Mouse (Mus musculus) myocyte (in vitro differentiated cells): ENCODE data around the gene Ccp110. TPM values are rescaled to one million over a fixed set of nuclear protein-coding genes. Genes with fewer than 3 reads are reported as not detected.
A peak's percentile ranks its signal among the peaks of the same experiment; 100 is the strongest.

Source experiments
- H3K27me3 ChIP-seq: one replicate; pipeline ENCODE4 v1.6.1; 2011; ENCODE audit not compliant: control insufficient read depth, insufficient read depth, insufficient read length
- H3K36me3 ChIP-seq: one replicate; pipeline ENCODE4 v1.6.1; 2011; ENCODE audit not compliant: control insufficient read depth, insufficient read depth
- H3K4me2 ChIP-seq: one replicate; pipeline ENCODE4 v1.6.1; 2011; ENCODE audit warnings: low read depth, control low read depth
- H3K4me3 ChIP-seq: one replicate; pipeline ENCODE4 v1.5.1; 2011; ENCODE audit warnings: mild to moderate bottlenecking, control low read depth, moderate library complexity
- H3K79me2 ChIP-seq: one replicate; pipeline ENCODE4 v1.6.1; 2011; ENCODE audit not compliant: control insufficient read depth, insufficient read depth
- H3ac ChIP-seq: one replicate; pipeline ENCODE4 v1.6.1; 2011; ENCODE audit not compliant: control insufficient read depth, insufficient read length
- CEBPB ChIP-seq: IDR thresholded peaks from 2 replicates; pipeline ENCODE4 v1.6.1; 2011; ENCODE audit warnings: mild to moderate bottlenecking, moderate library complexity; ENCODE audit not compliant: poor library complexity, insufficient read depth, severe bottlenecking
- E2F4 ChIP-seq: IDR thresholded peaks from one replicate; pipeline ENCODE4 v1.6.1; 2011; ENCODE audit warnings: mild to moderate bottlenecking, control low read depth, moderate library complexity; ENCODE audit not compliant: insufficient read depth
- MAX ChIP-seq: IDR thresholded peaks from one replicate; pipeline ENCODE4 v1.6.1; 2011; ENCODE audit warnings: low read depth, mild to moderate bottlenecking, control low read depth
- MYOD1 ChIP-seq, 3 experiments: IDR thresholded peaks; one replicate each; pipeline ENCODE4 v1.6.1; 2011; ENCODE audit warnings: control low read depth in 2 of 3, low read depth in 2 of 3, mild to moderate bottlenecking in 2 of 3, moderate library complexity in 1 of 3; ENCODE audit not compliant: insufficient read length in 2 of 3, control insufficient read depth in 1 of 3
- MYOG ChIP-seq, 3 experiments: IDR thresholded peaks; one replicate each; pipeline ENCODE4 v1.6.1; 2011; ENCODE audit warnings: control low read depth in 2 of 3, low read depth in 2 of 3, mild to moderate bottlenecking in 2 of 3; ENCODE audit not compliant: insufficient read length in 2 of 3, control insufficient read depth in 1 of 3, insufficient read depth in 1 of 3
- POLR2A ChIP-seq: IDR thresholded peaks from one replicate; pipeline ENCODE4 v1.6.1; 2011; ENCODE audit warnings: low read depth, mild to moderate bottlenecking, control low read depth, moderate library complexity; ENCODE audit not compliant: insufficient read length
- POLR2AphosphoS2 ChIP-seq: IDR thresholded peaks from one replicate; pipeline ENCODE4 v1.6.1; 2011; ENCODE audit warnings: low read depth, control low read depth; ENCODE audit not compliant: insufficient read length
- REST ChIP-seq: IDR thresholded peaks from one replicate; pipeline ENCODE4 v1.6.1; 2011; ENCODE audit warnings: mild to moderate bottlenecking, control low read depth, moderate library complexity; ENCODE audit not compliant: insufficient read depth, insufficient read length
- SRF ChIP-seq: IDR thresholded peaks from one replicate; pipeline ENCODE4 v1.6.1; 2011; ENCODE audit warnings: low read depth; ENCODE audit not compliant: control insufficient read depth, insufficient read length
- TCF12 ChIP-seq: IDR thresholded peaks from one replicate; pipeline ENCODE4 v1.6.1; 2011; ENCODE audit warnings: mild to moderate bottlenecking, control low read depth; ENCODE audit not compliant: poor library complexity, insufficient read depth, severe bottlenecking
- TCF3 ChIP-seq: IDR thresholded peaks from one replicate; pipeline ENCODE4 v1.6.1; 2011; ENCODE audit warnings: low read depth, control low read depth; ENCODE audit not compliant: insufficient read length
- USF1 ChIP-seq: IDR thresholded peaks from one replicate; pipeline ENCODE4 v1.6.1; 2011; ENCODE audit warnings: low read depth, mild to moderate bottlenecking, control low read depth, moderate library complexity
- polyA plus RNA-seq: library from polyadenylated mRNA; unstranded; fragments of >200 nt; fragmentation: generic; extraction: Trizol; gene quantifications from one replicate; pipeline ENCODE4 v1.2.1, GENCODE M21; 2012; ENCODE audit warnings: missing spikeins

The Ccp110 gene
- polyA plus RNA-seq, 1 experiment = 1.9 TPM

- H3K79me2 ChIP-seq = no peaks in the 10 kb centered on the region
- no peaks in the 10 kb centered on the region for H3K36me3 ChIP-seq
- no peak overlapping the region for H3K4me3 ChIP-seq
- H3ac ChIP-seq = no peak overlapping the region
- H3K27me3 ChIP-seq = no peaks in the 10 kb centered on the region
- TF ChIP-seq CEBPB = no peak
- no peak overlapping the region for H3K4me2 ChIP-seq
Measured at GRCm38 (mm10) chr7:118688199-118688598, 24.2 kb upstream of the Ccp110 start.

GRCm38 (mm10) chr7:118689088-118689487 is 23.3 kb upstream of the Ccp110 start:
- Histone ChIP-seq H3K27me3 (no peaks in the 10 kb centered on the region), H3K79me2 (no peaks in the 10 kb centered on the region), H3K4me3 (no peak overlapping the region), H3K4me2 (no peak overlapping the region), H3K36me3 (no peaks in the 10 kb centered on the region), H3ac (no peak overlapping the region)
- TF ChIP-seq MYOD1 (IDR thresholded peaks at IDR 0.05; ENCODE audit: control insufficient read depth in 1 of 3, insufficient read length in 2 of 3, low read depth in 2 of 3) (peak in 1 of 3 experiments; percentile 64), TCF12 (no peak), MYOG (IDR thresholded peaks at IDR 0.05; ENCODE audit: control insufficient read depth in 1 of 3, insufficient read depth in 1 of 3, insufficient read length in 2 of 3, low read depth in 2 of 3) (peak in 1 of 3 experiments; percentile 65)

- Histone ChIP-seq H3K79me2 (no peaks in the 10 kb centered on the region), H3K4me2 (no peak overlapping the region), H3K27me3 (no peaks in the 10 kb centered on the region), H3ac (no peak overlapping the region), H3K36me3 (no peaks in the 10 kb centered on the region), H3K4me3 (no peak overlapping the region)
- TF ChIP-seq REST (no peak), POLR2AphosphoS2 (no peak), MAX (no peak), MYOG (IDR thresholded peaks at IDR 0.05; ENCODE audit: control insufficient read depth in 1 of 3, insufficient read depth in 1 of 3, insufficient read length in 2 of 3, low read depth in 2 of 3) (no peak), MYOD1 (IDR thresholded peaks at IDR 0.05; ENCODE audit: control insufficient read depth in 1 of 3, insufficient read length in 2 of 3, low read depth in 2 of 3) (no peak), USF1 (no peak), CEBPB (no peak), TCF12 (no peak), TCF3 (no peak), E2F4 (no peak), SRF (no peak), POLR2A (no peak)
Measured at GRCm38 (mm10) chr7:118691287-118691686, 21.1 kb upstream of the Ccp110 start.

GRCm38 (mm10) chr7:118696146-118696545 is 16.2 kb upstream of the Ccp110 start:
- H3K4me3 ChIP-seq = no peak overlapping the region
- no peak overlapping the region for H3K4me2 ChIP-seq
- peaks cover 6% of the 10 kb centered on the region for H3K79me2 ChIP-seq
- H3K27me3 ChIP-seq = no peaks in the 10 kb centered on the region
- H3K36me3 ChIP-seq = no peaks in the 10 kb centered on the region
- TF ChIP-seq MYOD1 (IDR thresholded peaks at IDR 0.05; ENCODE audit: control insufficient read depth in 1 of 3, insufficient read length in 2 of 3, low read depth in 2 of 3) (no peak), SRF (no peak), TCF12 (no peak), TCF3 (no peak), USF1 (no peak), MAX (no peak), E2F4 (no peak), POLR2AphosphoS2 (no peak), CEBPB (no peak), REST (no peak)
- no peak overlapping the region for H3ac ChIP-seq

- no peak overlapping the region for H3ac ChIP-seq
- TF ChIP-seq TCF3 (no peak), TCF12 (peak; percentile 6), MYOD1 (IDR thresholded peaks at IDR 0.05; ENCODE audit: control insufficient read depth in 1 of 3, insufficient read length in 2 of 3, low read depth in 2 of 3) (peak; percentile 4 to 68 (median 46)), MYOG (IDR thresholded peaks at IDR 0.05; ENCODE audit: control insufficient read depth in 1 of 3, insufficient read depth in 1 of 3, insufficient read length in 2 of 3, low read depth in 2 of 3) (peak in 2 of 3 experiments; percentile 29 to 87)
- no peak overlapping the region for H3K4me3 ChIP-seq
- no peaks in the 10 kb centered on the region for H3K27me3 ChIP-seq
- H3K36me3 ChIP-seq = no peaks in the 10 kb centered on the region
- peaks cover 6% of the 10 kb centered on the region for H3K79me2 ChIP-seq
- H3K4me2 ChIP-seq = peak overlapping the region; percentile 39
Measured at GRCm38 (mm10) chr7:118697168-118697567, 15.2 kb upstream of the Ccp110 start.

GRCm38 (mm10) chr7:118698882-118699281 is 13.5 kb upstream of the Ccp110 start:
- H3K27me3 ChIP-seq = no peaks in the 10 kb centered on the region
- H3K36me3 ChIP-seq = no peaks in the 10 kb centered on the region
- H3K4me3 ChIP-seq = no peak overlapping the region
- no peak overlapping the region for H3K4me2 ChIP-seq
- TF ChIP-seq CEBPB (peak; percentile 48; the same call in 1 of the 2 replicates), POLR2A (no peak), MYOG (IDR thresholded peaks at IDR 0.05; ENCODE audit: control insufficient read depth in 1 of 3, insufficient read depth in 1 of 3, insufficient read length in 2 of 3, low read depth in 2 of 3) (no peak), E2F4 (no peak)
- no peak overlapping the region for H3ac ChIP-seq
- peaks cover 10% of the 10 kb centered on the region for H3K79me2 ChIP-seq
